Mouse (Mus musculus) E14TG2a.4 (cell line): ENCODE data around the gene Bmp8b.

Experiments
- CTCF ChIP-seq: conservative IDR thresholded peaks from 2 replicates; pipeline ENCODE4 v1.5.1; 2014; ENCODE audit warnings: low read length
- POU5F1 ChIP-seq: IDR thresholded peaks from 2 replicates; pipeline ENCODE4 v1.6.1; 2014; ENCODE audit warnings: low read length, borderline replicate concordance

GRCm38 (mm10) chr4:123171811-123172210, 66.8 kb downstream of the Bmp8b start:
- TF ChIP-seq CTCF: no peak; the same call in 1 of the 2 replicates
- no peak for TF ChIP-seq POU5F1
